Mouse (Mus musculus) adrenal gland, adult 8-10 months (tissue): ENCODE results near the gene Ang5. TPM values are rescaled to one million over a fixed set of nuclear protein-coding genes. Genes with fewer than 3 reads are reported as not detected.
"Not testable (repeated sequence)": the region's sequence is repeated elsewhere in the genome, so short reads cannot be mapped to it uniquely, and the experiment has no call there.

Experiments used
- DNase-seq: peaks from one replicate; pipeline ENCODE4 v3.0.0; 2022
- total RNA-seq, 4 experiments: library from RNA; stranded (reverse); gene quantifications; 2 replicates each; pipeline ENCODE4 v1.2.4; 2022

Gene Ang5
- total RNA-seq = not detected

DNA sequence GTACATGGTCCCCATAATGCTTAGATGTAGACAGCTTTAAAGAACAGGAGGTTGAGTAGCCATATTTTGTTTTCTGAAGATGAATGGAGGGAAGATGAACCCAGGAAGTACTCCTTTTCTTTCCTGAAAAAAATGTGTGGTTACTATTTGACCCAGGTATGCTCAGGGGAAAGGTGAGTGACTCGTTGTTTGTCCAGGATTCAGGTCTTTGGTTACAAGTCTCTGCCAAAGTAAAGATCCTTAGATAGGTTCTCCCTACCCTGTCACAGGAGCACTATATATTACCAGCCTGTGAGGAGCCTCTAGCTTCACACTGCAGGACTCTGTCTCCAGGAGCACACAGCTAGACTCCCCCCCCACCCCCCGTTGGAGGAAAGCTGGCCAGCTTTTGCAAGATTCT is at the start of gene Ang5:
Gene Ang5, plus strand, starts transcription at position 301 of the 400 bp plus-strand sequence.
- DNase-seq = not testable (repeated sequence)

- DNase-seq = peak; percentile 16
These were observed 38.7 kb upstream of the Ang5 start for GRCm38 (mm10) chr14:43918214-43918613.

DNA sequence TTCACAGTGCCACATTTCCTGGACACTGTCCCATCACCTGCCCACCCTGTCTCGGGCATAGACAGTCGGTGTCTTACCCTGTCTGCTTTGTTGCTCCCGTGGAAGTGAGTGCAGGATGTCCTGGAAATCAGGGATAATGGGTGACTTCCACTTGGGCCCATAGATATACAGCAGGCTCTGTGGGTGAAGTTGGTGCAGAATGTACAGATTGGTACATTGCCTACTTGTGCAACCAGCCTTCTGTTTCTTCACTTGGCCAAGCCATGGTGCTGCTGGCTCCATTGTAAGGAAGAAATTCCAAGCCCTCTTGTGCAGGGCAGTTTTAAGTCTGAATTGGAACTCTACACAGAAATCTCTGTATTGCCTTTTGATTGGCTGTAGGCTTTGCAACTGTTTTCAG is 33.4 kb upstream of the Ang5 start, which contains the start of gene Ear10:
Gene Ear10, minus strand, starts transcription at position 101 of the 400 bp plus-strand sequence.
- DNase-seq = not testable (repeated sequence)

DNA sequence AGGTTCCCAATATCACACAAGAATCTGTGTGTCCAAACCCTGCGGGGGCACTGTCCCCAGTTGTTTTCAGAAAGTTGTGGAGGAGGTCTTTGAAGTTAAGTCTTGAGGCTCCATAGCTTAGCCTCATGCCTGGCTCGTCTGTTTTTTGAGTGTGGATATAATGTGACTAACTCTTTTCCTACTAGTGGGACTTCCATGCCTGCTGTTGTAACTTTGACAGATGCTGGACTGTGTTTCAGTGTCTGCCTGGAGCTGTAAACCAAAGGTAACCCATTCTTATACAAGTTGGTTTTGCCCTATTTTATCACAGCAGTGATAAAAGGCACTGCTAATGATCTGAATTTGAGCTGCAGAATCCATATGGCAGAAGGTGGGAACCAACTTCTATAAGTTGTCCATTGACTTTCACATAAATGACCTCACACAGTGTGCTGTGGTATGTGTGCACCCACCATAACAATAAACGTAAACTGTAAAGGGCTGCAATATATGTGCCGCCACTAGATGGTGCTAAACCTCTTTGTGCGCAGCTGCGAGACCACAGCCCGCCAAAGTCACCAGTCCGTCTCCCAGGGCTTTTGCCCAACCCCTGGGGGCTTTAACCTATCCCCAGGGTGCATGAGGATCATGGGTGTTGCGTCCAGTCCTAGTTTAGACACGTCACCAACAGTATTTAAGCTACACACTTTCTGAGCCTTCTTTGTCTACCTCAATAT is 32.0 kb upstream of the Ang5 start, which contains the start of gene Gm8113:
Gene Gm8113, plus strand, starts transcription at position 703 of the 716 bp plus-strand sequence.
- peak; percentile 18 for DNase-seq

DNA sequence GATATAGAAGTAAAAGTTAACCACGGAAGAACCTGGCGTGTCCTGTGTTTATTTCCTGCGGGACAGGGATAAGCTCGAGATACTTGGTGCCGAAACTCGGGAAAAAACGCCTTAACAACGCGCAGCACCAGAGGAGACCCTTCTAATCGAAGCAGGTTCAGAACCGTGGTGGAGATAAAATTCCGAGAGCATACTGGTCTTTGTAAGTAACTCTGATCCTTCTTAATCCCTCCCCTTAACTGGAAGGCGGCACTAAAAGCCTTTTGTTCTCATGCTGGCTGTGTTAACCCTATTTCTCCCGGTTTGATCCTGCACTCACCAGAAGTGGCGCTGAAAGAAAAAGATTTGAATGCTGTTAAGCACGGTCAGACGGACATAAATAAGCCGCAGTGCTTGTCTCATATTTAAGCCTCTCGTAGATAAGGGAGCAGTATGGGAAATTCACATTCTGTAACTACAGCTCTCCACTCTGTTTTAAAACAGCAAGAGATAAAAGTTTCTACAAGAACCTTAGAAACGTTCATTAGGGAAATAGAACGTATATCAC is 31.4 kb upstream of the Ang5 start:
- not testable (repeated sequence) for DNase-seq

DNA sequence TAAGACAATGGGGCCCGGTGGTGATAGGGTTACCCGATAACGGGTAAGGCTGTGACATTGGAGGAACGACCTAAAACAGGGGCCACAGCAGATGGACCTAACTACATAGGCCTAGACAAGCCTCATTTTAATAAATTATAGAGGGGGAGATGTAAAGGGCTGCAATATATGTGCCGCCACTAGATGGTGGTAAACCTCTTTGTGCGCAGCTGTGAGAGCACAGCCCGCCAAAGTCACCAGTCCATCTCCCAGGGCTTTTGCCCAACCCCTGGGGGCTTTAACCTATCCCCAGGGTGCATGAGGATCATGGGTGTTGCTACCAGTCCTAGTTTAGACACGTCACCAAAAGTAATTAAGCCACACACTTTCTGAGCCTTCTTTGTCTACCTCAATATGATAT is 23.9 kb upstream of the Ang5 start:
- DNase-seq = not testable (repeated sequence)

DNA sequence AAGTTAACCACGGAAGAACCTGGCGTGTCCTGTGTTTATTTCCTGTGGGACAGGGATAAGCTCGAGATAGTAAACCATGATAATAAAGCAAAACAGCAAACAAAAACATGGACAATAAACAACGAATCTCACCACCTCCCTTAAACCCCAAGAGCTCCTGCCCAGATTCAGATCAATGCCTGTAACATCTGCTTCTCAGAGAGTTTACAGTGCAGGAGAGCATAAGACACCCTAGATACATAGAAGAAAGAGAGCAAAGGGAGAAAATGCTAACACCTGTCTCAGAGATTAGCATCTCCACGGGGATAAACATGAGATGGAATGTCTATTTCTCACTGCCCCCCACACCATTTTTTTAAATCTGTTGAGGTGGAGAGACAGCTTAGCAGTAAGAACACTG is 23.5 kb upstream of the Ang5 start:
- not testable (repeated sequence) for DNase-seq

- not testable (repeated sequence) for DNase-seq
These were observed 3.5 kb upstream of the Ang5 start for GRCm38 (mm10) chr14:43953382-43953781.

DNA sequence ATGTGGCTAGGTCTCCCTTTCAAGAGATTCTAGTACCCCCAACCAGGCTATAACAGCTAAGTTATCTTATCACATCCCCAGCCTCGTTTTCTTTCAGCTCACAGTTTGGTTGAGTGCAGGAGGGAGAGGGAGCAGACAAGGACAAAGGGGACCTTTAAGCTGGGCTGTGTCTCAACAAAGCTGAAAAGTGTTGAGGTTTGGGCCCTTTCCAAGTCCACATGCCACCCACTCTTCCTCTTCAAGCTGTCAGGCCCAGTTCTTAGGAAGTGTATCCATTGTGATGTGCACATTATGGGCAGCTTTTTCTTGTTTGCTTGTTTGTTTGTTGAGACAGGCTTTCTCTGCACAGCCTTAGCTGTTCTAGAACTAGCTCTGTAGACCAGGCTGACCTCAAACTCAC is 1.8 kb upstream of the Ang5 start:
- DNase-seq = not testable (repeated sequence)

GRCm38 (mm10) chr14:43983454-43983853 is 26.6 kb downstream of the Ang5 start:
- no peak for DNase-seq

- peak; percentile 12 for DNase-seq
These were observed 27.0 kb downstream of the Ang5 start for GRCm38 (mm10) chr14:43983897-43984296.

DNA sequence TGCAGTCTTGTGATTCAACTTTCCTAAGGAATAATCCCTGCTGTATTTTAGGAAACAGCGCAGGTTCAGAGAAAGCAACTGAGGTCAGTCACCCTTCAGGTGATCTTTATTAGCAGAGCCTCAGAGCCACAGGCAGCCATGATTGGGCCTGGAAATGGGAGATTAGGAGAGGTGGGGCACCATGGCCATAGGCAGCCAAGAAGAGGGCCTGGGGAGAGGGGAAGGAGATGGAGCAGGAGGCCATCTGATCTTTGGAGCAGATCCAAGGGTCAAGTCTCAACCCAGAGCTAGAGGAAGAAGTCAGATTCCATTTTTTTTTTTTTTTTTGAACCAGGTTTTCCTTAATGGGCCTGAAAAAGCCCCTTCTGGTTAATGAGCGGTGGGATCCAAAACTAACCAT is 29.3 kb downstream of the Ang5 start:
- DNase-seq = no peak

DNA sequence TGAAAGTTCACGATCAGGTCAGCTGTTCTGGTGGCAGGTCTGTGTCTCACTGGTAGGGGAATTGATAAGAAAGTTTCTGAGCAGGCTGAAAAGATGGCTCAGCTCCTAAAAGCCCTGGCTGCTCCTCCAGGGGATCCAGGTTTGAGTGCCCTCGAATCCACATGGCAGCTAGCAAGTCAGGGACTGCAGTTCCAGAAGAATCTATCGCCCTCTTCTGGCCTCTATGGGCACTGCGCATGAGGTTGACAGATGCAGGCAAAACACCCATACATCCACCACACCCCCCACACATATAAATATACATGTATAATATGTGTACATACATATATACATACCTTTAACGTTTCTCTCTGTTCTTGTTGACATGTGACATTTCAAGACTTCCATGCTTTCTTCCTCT is 30.5 kb downstream of the Ang5 start:
- DNase-seq = peak; percentile 26

DNA sequence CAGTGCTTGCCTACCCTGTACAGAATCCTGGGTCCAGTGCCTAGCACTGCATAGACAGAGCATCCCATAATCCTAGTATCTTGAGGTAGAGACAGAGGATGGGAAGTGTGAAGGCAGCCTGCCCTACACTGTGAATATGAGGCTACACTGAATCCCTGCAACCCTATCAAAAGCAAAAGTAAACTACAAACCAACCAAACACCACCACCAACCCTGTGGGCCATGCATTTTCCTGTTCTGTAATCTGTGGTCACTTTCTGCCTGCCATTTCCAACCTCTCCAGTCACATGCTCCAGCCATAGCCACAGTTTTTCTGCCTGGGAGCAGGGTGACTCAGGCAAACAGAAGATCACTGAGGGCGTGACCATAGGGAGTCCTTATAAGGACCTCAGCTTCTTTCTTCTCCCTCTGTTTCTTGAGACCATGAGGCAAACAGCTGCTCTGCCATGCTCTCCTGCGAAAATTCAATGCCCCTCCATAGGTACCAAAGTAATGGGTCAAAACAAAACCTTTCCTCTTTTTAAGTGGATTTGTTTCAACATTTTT is 41.7 kb downstream of the Ang5 start:
- not testable (repeated sequence) for DNase-seq

DNA sequence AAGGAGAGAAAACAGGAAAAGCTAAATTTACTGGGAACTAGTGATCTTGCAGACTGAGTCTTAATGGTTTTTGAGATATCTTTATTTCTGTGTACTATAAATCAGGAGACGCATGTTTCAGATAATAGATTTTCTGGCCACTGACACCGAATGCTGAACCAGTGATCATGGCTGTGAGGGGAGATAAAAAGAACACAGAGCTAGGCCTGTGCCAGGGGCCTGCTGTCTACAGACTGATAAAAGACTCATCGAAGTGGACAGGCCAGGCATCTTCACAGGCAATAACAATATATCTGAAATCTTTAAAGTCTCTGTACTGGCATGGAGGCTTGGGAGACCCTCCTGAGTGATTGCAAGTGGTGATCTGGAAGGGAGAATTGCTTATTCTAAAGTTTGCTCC is 44.7 kb downstream of the Ang5 start:
- DNase-seq = no peak

DNA sequence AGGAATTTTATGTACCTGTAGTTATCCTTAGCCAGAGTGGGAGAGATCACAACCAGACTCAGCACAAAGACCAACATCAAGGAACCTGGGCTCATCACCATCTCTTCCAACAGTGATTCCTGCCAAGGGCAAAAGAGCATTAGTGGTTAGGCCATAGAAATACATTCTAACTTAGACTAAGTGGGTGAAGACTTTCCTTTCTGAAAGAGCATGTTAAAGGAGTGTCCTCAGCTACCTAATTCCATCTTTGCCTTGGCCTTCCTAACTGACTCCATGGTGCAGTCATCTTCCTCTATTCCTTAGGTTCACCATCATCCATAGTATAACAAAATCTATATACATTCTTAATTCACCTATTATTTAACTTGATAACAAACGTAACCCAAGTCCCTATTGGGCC is 45.3 kb downstream of the Ang5 start, which contains the start of gene Ang6:
Gene Ang6, minus strand, starts transcription at position 101 of the 400 bp plus-strand sequence.
- no peak for DNase-seq

DNA sequence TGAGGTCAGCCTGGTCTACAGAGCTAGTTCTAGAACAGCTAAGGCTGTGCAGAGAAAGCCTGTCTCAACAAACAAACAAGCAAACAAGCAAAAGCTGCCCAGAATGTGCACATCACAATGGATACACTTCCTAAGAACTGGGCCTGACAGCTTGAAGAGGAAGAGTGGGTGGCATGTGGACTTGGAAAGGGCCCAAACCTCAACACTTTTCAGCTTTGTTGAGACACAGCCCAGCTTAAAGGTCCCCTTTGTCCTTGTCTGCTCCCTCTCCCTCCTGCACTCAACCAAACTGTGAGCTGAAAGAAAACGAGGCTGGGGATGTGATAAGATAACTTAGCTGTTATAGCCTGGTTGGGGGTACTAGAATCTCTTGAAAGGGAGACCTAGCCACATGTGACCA is 51.2 kb downstream of the Ang5 start:
- DNase-seq = not testable (repeated sequence)

DNA sequence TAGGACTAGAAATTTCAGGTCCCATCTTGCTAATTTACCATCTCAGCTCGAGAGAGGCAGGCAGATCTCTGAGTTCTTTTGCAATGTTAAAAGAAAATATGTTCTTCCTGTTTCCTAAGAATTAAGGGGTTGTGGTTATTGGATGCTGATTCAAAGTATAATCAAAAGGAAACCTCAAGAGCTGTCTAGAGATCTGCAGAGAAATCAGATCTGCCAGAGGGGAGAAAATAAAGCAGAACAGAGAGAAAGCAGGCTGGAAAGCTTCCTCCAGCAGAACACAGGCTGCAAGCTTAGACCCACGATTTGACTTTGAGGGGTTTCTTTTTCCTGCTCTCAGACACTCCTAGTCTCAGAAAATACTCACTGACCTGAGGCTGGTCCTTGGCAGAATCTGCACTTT is 52.8 kb downstream of the Ang5 start:
- DNase-seq = not testable (repeated sequence)

Other genes starting within 250 kb of the Ang5 start
- gene Gm16506, start 229.6 kb upstream of the Ang5 start, total RNA-seq = not detected
- gene Gm6526, start 209.2 kb upstream of the Ang5 start, total RNA-seq = not detected
- gene Gm8180, start 172.3 kb upstream of the Ang5 start, total RNA-seq = not detected
- gene Ear1, start 81.6 kb upstream of the Ang5 start, total RNA-seq = not detected
- gene Ear10, start 33.5 kb upstream of the Ang5 start, total RNA-seq = not detected
- gene Gm8113, start 31.7 kb upstream of the Ang5 start, total RNA-seq = 1 to 10 TPM in 3 of 4 experiments, under 1 TPM in 1; 0.92 to 4.9 (median 2.6) TPM
- not detected for gene Ang6, start 45.2 kb downstream of the Ang5 start, total RNA-seq
- 1 to 10 TPM; 1.2 to 4.0 (median 1.3) TPM for gene Ear2, start 145.6 kb downstream of the Ang5 start, total RNA-seq
- not detected for gene Gm3327, start 166.8 kb downstream of the Ang5 start, total RNA-seq
- gene Gm8212, start 240.6 kb downstream of the Ang5 start, total RNA-seq = not detected